18 mouse cellular contexts compared by ENCODE assay signal in the genomic region with DNA sequence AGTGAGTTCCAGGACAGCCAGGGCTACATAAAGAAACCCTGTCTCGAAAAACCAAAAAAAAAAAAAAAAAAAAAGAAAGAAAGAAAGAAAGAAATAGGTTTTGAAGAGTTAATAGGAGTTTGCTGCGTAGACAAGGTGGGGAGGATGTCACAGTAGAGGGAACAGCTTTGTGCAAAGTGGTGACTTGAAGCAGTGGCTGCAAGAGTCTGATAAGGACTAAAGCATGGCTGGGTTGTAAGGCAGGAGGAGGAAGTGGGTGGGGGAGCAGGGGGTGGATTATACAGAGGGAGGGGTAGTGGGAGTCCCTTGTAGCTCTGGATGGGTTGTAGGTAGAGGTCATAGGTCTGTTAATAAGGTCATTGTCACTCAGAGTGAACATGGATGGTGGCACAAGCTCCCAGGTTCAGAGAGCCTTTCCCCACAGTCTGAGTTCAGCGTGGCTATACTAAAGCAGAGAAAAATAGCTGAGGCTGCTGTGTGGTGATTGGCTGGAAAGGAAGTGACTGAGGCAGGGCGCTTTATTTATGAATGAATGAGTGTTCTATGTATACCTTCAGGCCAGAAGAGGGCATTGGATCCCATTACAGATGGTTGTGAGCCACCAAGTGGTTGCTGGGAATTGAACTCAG. TPM values are rescaled to one million over a fixed set of nuclear protein-coding genes. Genes with fewer than 3 reads are reported as not detected.
DNase-seq lines count a peak whose midpoint lies in the region; ATAC-seq lines count a peak whose summit lies in the region.
"Had no signal": no experiment of that assay in that cellular context is flagged by ENCODE, and none has a peak within 500 bp of the region (broad histone marks: within the 10 kb centered on the region; RNA-seq: fewer than 3 reads in every experiment).

No protein-coding gene starts in this region.

- no peak overlapping the region for H3K9ac ChIP-seq in heart, embryonic 12.5 days
- no peak overlapping the region for H3K9ac ChIP-seq in liver, embryonic 11.5 days (ENCODE audit: low read depth, low read length)
- H3K9ac ChIP-seq: forebrain, embryonic 15.5 days; heart, embryonic 13.5 days; hindbrain, embryonic 13.5 days had no signal

- no peak overlapping the region for H3K4me3 ChIP-seq in heart, embryonic 12.5 days
- H3K4me3 ChIP-seq in liver, embryonic 11.5 days (ENCODE audit: low read depth, low read length) = no peak overlapping the region
- H3K4me3 ChIP-seq: forebrain, embryonic 15.5 days; heart, embryonic 13.5 days; hindbrain, embryonic 13.5 days had no signal

- no peak overlapping the region for H3K4me2 ChIP-seq in heart, embryonic 12.5 days
- no peak overlapping the region for H3K4me2 ChIP-seq in liver, embryonic 11.5 days
- H3K4me2 ChIP-seq: forebrain, embryonic 15.5 days; heart, embryonic 13.5 days; hindbrain, embryonic 13.5 days had no signal

- H3K4me1 ChIP-seq in heart, embryonic 12.5 days (replicated peaks) = no peaks in the 10 kb centered on the region; the same call in 1 of the 2 replicates
- peaks cover 30% of the 10 kb centered on the region for H3K4me1 ChIP-seq in liver, embryonic 11.5 days (replicated peaks; ENCODE audit: control insufficient read depth, insufficient read depth, low read length)

- no peak overlapping the region for H3K27ac ChIP-seq in heart, embryonic 12.5 days (ENCODE audit: poor library complexity, severe bottlenecking)
- H3K27ac ChIP-seq in liver, embryonic 11.5 days (ENCODE audit: low read depth, low read length) = peak overlapping the region; percentile 70; the same call in 1 of the 2 replicates
- H3K27ac ChIP-seq: forebrain, embryonic 15.5 days; heart, embryonic 13.5 days; hindbrain, embryonic 13.5 days; macrophage had no signal

- no peaks in the 10 kb centered on the region for H3K27me3 ChIP-seq in heart, embryonic 12.5 days (replicated peaks)
- H3K27me3 ChIP-seq in liver, embryonic 11.5 days (replicated peaks; ENCODE audit: control insufficient read depth, insufficient read depth, low read length) = no peaks in the 10 kb centered on the region
- H3K27me3 ChIP-seq: forebrain, embryonic 15.5 days; heart, embryonic 13.5 days had no signal

- 67% methylated on average over 3 of the region's 4 CpGs for WGBS in heart, embryonic 12.5 days
- 52% methylated on average over 3 of the region's 4 CpGs for WGBS in liver, embryonic 11.5 days

- H3K36me3 ChIP-seq in heart, embryonic 12.5 days = peaks cover 17% of the 10 kb centered on the region
- H3K36me3 ChIP-seq in liver, embryonic 11.5 days (ENCODE audit: control insufficient read depth, insufficient read depth, low read length) = no peaks in the 10 kb centered on the region; the same call in 1 of the 2 replicates

- H3K9me3 ChIP-seq in heart, embryonic 12.5 days (replicated peaks) = no peaks in the 10 kb centered on the region
- no peaks in the 10 kb centered on the region for H3K9me3 ChIP-seq in liver, embryonic 11.5 days (ENCODE audit: control insufficient read depth, low read length)
- H3K9me3 ChIP-seq: forebrain, embryonic 15.5 days; heart, embryonic 13.5 days; hindbrain, embryonic 13.5 days had no signal

- peak; percentile 63 for ATAC-seq in heart, embryonic 12.5 days (ENCODE audit: insufficient number of reproducible peaks, low FRiP score)
- peak; percentile 85 for ATAC-seq in liver, embryonic 11.5 days (replicated peaks; ENCODE audit: low FRiP score)
- ATAC-seq in megakaryocyte-erythroid progenitor cell, adult 5-6 weeks (replicated peaks; ENCODE audit: low FRiP score, low TSS enrichment, poor library complexity, severe bottlenecking) = peak; percentile 75
- ATAC-seq: forebrain, embryonic 15.5 days; intestine, embryonic 16.5 days; midbrain, embryonic 16.5 days had no signal

- DNase-seq in heart, adult 9 months (ENCODE audit: low spot score in 2 of 2) = no peak
- DNase-seq in MEL-GATA-1-ER (ENCODE audit: extremely low read depth, low read depth) = peak; percentile 96
- DNase-seq in liver, embryonic 11.5 days (ENCODE audit: low spot score) = no peak
- no peak for DNase-seq in frontal cortex, postnatal 25 days (ENCODE audit: low spot score in 2 of 2)
- DNase-seq in left cerebral cortex, adult 8-10 months (ENCODE audit: low spot score in 2 of 2) = no peak
- no peak for DNase-seq in lung, postnatal 10 days
- DNase-seq: adrenal gland, adult 8-10 months; cerebellum, adult 2 months; thymus, postnatal 36 days had no signal

RNA-seq across cellular contexts. Expression of a gene that starts 4.7 kb away (rescaled TPM):
- polyA plus RNA-seq in heart, embryonic 12.5 days (2016; fragmentation: Nextera tagmentation; extraction: Ambion mirVana) = 11.4 and 12.0 TPM in 2 replicates
- 15.9 and 18.5 TPM in 2 replicates for polyA plus RNA-seq in liver, embryonic 11.5 days (2014; fragmentation: Nextera tagmentation; extraction: Ambion mirVana)
- total RNA-seq in megakaryocyte-erythroid progenitor cell, adult 5-6 weeks (2014; fragmentation: Nextera tagmentation) = 18.4 and 23.7 TPM in 2 replicates
- 34.6 and 45.8 TPM in 2 replicates for total RNA-seq in megakaryocyte-erythroid progenitor cell, adult 5-6 weeks (2017)
- under 1 TPM; 0.25 to 0.60 (median 0.34) TPM for total RNA-seq in left cerebral cortex, adult 8-10 months (2022)
- total RNA-seq: gastrocnemius, adult 8-10 months had no signal

RNA-seq across cellular contexts. Expression of a gene that starts 9.6 kb away (rescaled TPM):
- polyA plus RNA-seq in heart, embryonic 12.5 days (2016; fragmentation: Nextera tagmentation; extraction: Ambion mirVana) = 12.3 and 12.9 TPM in 2 replicates
- 2.5 and 3.0 TPM in 2 replicates for polyA plus RNA-seq in liver, embryonic 11.5 days (2014; fragmentation: Nextera tagmentation; extraction: Ambion mirVana)
- 0.66 and 1.3 TPM in 2 replicates for total RNA-seq in megakaryocyte-erythroid progenitor cell, adult 5-6 weeks (2014; fragmentation: Nextera tagmentation)
- total RNA-seq in megakaryocyte-erythroid progenitor cell, adult 5-6 weeks (2017) = 0.47 and 0.80 TPM in 2 replicates
- 10 to 100 TPM; 58.1 to 64.3 (median 61.1) TPM for total RNA-seq in left cerebral cortex, adult 8-10 months (2022)

RNA-seq across cellular contexts. Expression of a gene that starts 29.1 kb away (rescaled TPM):
- 151 and 156 TPM in 2 replicates for polyA plus RNA-seq in heart, embryonic 12.5 days (2016; fragmentation: Nextera tagmentation; extraction: Ambion mirVana)
- 107 and 114 TPM in 2 replicates for polyA plus RNA-seq in liver, embryonic 11.5 days (2014; fragmentation: Nextera tagmentation; extraction: Ambion mirVana)
- total RNA-seq in megakaryocyte-erythroid progenitor cell, adult 5-6 weeks (2014; fragmentation: Nextera tagmentation) = 76.1 and 80.1 TPM in 2 replicates
- total RNA-seq in megakaryocyte-erythroid progenitor cell, adult 5-6 weeks (2017) = 41.5 and 67.4 TPM in 2 replicates
- 10 to 100 TPM; 70.0 to 79.5 (median 71.9) TPM for total RNA-seq in left cerebral cortex, adult 8-10 months (2022)

RNA-seq across cellular contexts. Expression of a gene that starts 38.0 kb away (rescaled TPM):
- 924 and 950 TPM in 2 replicates for polyA plus RNA-seq in heart, embryonic 12.5 days (2016; fragmentation: Nextera tagmentation; extraction: Ambion mirVana)
- polyA plus RNA-seq in liver, embryonic 11.5 days (2014; fragmentation: Nextera tagmentation; extraction: Ambion mirVana) = 896 and 908 TPM in 2 replicates
- total RNA-seq in megakaryocyte-erythroid progenitor cell, adult 5-6 weeks (2014; fragmentation: Nextera tagmentation) = 600 and 836 TPM in 2 replicates
- total RNA-seq in megakaryocyte-erythroid progenitor cell, adult 5-6 weeks (2017) = 1,250 and 1,264 TPM in 2 replicates
- total RNA-seq in left cerebral cortex, adult 8-10 months (2022) = 1,000 to 10,000 TPM in 1 of 4 experiments, 100 to 1,000 TPM in 3; 935 to 1,017 (median 942) TPM

RNA-seq across cellular contexts. Expression of a gene that starts 45.9 kb away (rescaled TPM):
- 31.7 and 31.9 TPM in 2 replicates for polyA plus RNA-seq in heart, embryonic 12.5 days (2016; fragmentation: Nextera tagmentation; extraction: Ambion mirVana)
- polyA plus RNA-seq in liver, embryonic 11.5 days (2014; fragmentation: Nextera tagmentation; extraction: Ambion mirVana) = 12.4 and 13.1 TPM in 2 replicates
- 17.7 and 18.4 TPM in 2 replicates for total RNA-seq in megakaryocyte-erythroid progenitor cell, adult 5-6 weeks (2014; fragmentation: Nextera tagmentation)
- total RNA-seq in megakaryocyte-erythroid progenitor cell, adult 5-6 weeks (2017) = 1.6 and 3.6 TPM in 2 replicates
- 10 to 100 TPM; 20.2 to 21.5 (median 20.9) TPM for total RNA-seq in left cerebral cortex, adult 8-10 months (2022)

Comparison
In these comparisons a context has a peak if more than half of its experiments do, and no peak if none do; other contexts are left out.
1. RNA of a gene that starts 4.7 kb away (total RNA-seq): 18.4 to 45.8 TPM in megakaryocyte-erythroid progenitor cell, adult 5-6 weeks; 0.25 to 0.60 TPM in left cerebral cortex, adult 8-10 months; every median in the first group is over 10 times any median in the second.
2. RNA of a gene that starts 9.6 kb away (total RNA-seq): 58.1 to 64.3 TPM in left cerebral cortex, adult 8-10 months; 0.47 to 1.3 TPM in megakaryocyte-erythroid progenitor cell, adult 5-6 weeks; every median in the first group is over 10 times any median in the second.
3. Peak in every context shown above with its lines, with median percentiles within 50 percentile points of each other: ATAC-seq.